Mouse (Mus musculus) midbrain, embryonic 14.5 days (tissue): ENCODE data around the gene Lrp5. TPM values are rescaled to one million over a fixed set of nuclear protein-coding genes. Genes with fewer than 3 reads are reported as not detected.
A peak's percentile ranks its signal among the peaks of the same experiment; 100 is the strongest.

Experiments
- ATAC-seq: fragments of 200-750 bp; cut with Nextera tagmentation; 2 replicates; pipeline ENCODE4 v1.8.0; 2017; ENCODE audit warnings: moderate number of reproducible peaks, moderate library complexity; ENCODE audit not compliant: low FRiP score, low TSS enrichment
- DNase-seq: peaks from one replicate; pipeline ENCODE4 v3.0.0-alpha.2; 2015
- H3K27ac ChIP-seq: fragments of 300-500 bp; sonication (generic); replicated peaks from 2 replicates; pipeline ENCODE4 v1.5.1; 2014; ENCODE audit warnings: mild to moderate bottlenecking, low read depth, low read length, moderate library complexity
- H3K27me3 ChIP-seq: fragments of 300-500 bp; sonication (generic); 2 replicates; pipeline ENCODE4 v1.6.1; 2014; ENCODE audit warnings: low read length, control low read depth, mixed read lengths; ENCODE audit not compliant: control insufficient read depth, insufficient read depth
- H3K36me3 ChIP-seq: fragments of 300-500 bp; sonication (generic); 2 replicates; pipeline ENCODE4 v1.6.1; 2014; ENCODE audit warnings: low read length, control low read depth; ENCODE audit not compliant: control insufficient read depth, insufficient read depth
- H3K4me1 ChIP-seq: fragments of 300-500 bp; sonication (generic); 2 replicates; pipeline ENCODE4 v1.6.1; 2014; ENCODE audit warnings: mild to moderate bottlenecking, antibody characterized with exemption, low read length, control low read depth; ENCODE audit not compliant: control insufficient read depth, insufficient read depth
- H3K4me2 ChIP-seq: fragments of 300-500 bp; sonication (generic); 2 replicates; pipeline ENCODE4 v1.6.1; 2014; ENCODE audit warnings: mild to moderate bottlenecking, low read length, moderate library complexity
- H3K4me3 ChIP-seq: fragments of 300-500 bp; sonication (generic); replicated peaks from 2 replicates; pipeline ENCODE4 v1.5.1; 2014; ENCODE audit warnings: low read depth, low read length
- H3K9ac ChIP-seq: fragments of 300-500 bp; sonication (generic); replicated peaks from 2 replicates; pipeline ENCODE4 v1.6.1; 2014; ENCODE audit warnings: mild to moderate bottlenecking, low read length, moderate library complexity
- H3K9me3 ChIP-seq: fragments of 300-500 bp; sonication (generic); 2 replicates; pipeline ENCODE4 v1.6.1; 2016; ENCODE audit warnings: low read length, control low read depth, mixed read lengths; ENCODE audit not compliant: control insufficient read depth
- WGBS: fragments of 180-500 bp; shearing (Covaris S2); extraction: QIAGEN DNeasy Blood & Tissue Kit; methylation state at CpG from one replicate; pipeline ENCODE4 v1.1.7; 2014; 5-methylcytosine and 5-hydroxymethylcytosine counted together
- polyA plus RNA-seq: library from polyadenylated mRNA; unstranded; fragments of >200 nt; fragmentation: Nextera tagmentation; extraction: Ambion mirVana; gene quantifications from 2 replicates; pipeline ENCODE4 v1.2.1, GENCODE M21; 2014

The Lrp5 gene
- polyA plus RNA-seq, 1 experiment from 2014 or later = 1.3 TPM

DNA sequence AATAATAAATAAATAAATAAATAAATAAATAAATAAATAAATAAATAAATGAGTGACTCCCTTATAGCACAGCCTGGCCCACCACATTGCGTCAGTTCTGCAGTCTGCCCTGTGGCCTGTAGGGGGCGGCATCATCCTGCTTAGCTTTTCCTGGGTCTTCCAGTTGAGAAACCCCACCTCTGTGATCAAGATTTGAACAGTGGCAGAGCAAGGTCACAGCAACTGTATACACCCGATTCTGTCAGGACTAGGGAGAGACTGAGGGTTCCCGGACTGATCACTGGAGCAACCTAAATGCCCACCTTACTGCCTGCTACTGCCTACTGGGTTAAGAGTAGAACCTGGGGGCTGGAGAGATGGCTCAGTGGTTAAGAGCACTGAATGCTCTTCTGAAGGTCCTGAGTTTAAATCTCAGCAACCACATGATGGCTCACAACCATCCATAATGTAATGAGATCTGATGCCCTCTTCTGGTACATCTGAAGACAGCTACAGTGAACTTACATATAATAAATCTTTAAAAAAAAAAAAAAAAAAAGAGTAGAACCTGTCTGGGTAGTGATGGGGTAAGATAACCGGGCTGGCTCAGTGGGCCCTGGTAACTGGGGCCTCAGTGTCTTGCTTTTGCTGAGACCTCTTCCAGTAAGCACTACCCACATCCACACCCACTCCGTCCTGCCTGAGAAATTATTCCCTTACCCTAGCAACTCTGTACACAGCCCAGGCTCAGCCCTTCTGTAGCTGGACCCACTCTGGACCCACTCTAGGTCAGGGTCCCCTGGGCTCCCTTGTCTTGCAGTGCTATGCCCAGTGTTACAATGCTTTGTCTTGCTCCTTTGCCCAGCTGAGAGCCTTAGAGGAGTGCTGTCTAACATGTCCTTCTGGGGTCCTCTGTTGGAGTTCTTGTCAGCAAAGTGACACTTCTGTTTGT lies 13.4 kb upstream of the Lrp5 start:
- H3K27ac ChIP-seq = no peak overlapping the region
- H3K4me3 ChIP-seq = no peak overlapping the region
- H3K9ac ChIP-seq = no peak overlapping the region
- 39% methylated on average over 6 of the region's 6 CpGs for WGBS
- no peaks in the 10 kb centered on the region for H3K9me3 ChIP-seq
- H3K36me3 ChIP-seq = no peaks in the 10 kb centered on the region
- ATAC-seq = no peak
- H3K4me2 ChIP-seq = no peak overlapping the region
- no peaks in the 10 kb centered on the region for H3K4me1 ChIP-seq
- H3K27me3 ChIP-seq = no peaks in the 10 kb centered on the region
- peak; percentile 81 for DNase-seq

DNA sequence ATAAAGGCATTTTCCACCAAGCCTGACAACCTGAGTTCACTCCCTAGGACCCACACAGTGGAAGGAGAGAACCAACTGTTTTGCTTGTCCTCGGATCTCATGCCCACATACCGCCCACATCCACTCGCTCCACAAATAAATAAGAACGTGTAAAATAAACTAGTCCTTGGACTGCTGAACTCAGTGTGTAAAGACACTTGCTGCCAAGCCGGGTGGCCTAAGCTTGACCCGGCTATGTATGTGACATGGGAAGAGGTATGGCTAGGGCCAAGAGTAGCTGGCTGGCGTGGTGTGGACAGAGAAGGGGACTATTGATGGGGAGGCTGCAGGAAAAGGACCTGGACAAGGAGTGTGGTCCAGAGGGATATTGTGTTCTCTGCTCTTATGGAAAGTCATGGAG lies 11.7 kb upstream of the Lrp5 start:
- H3K9me3 ChIP-seq = no peaks in the 10 kb centered on the region
- DNase-seq (no peak), ATAC-seq (no peak)
- no peak overlapping the region for H3K4me2 ChIP-seq
- WGBS = 86% methylated on average over 7 of the region's 7 CpGs
- no peak overlapping the region for H3K4me3 ChIP-seq
- no peaks in the 10 kb centered on the region for H3K27me3 ChIP-seq
- H3K9ac ChIP-seq = no peak overlapping the region
- H3K4me1 ChIP-seq = no peaks in the 10 kb centered on the region
- no peaks in the 10 kb centered on the region for H3K36me3 ChIP-seq
- no peak overlapping the region for H3K27ac ChIP-seq

DNA sequence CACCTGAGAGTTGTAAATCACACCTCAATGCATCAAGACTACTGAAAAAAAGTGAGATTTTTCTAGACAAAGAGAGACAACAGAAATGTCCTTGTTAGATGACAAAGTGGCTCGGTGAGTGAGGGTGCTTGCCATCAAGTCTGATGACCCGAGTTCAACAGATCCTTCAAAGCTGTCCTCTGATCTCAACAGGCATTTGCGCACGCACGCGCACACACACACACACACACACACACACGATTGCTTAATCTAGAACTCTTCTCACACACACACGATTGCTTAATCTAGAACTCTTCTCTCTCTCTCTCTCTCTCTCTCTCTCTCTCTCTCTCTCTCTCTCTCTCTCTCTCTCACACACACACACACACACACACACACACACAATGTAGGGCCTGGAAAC lies 9.6 kb upstream of the Lrp5 start:
- Histone ChIP-seq H3K27ac (no peak overlapping the region), H3K9ac (no peak overlapping the region), H3K4me3 (no peak overlapping the region), H3K4me2 (no peak overlapping the region), H3K27me3 (no peaks in the 10 kb centered on the region), H3K9me3 (no peaks in the 10 kb centered on the region), H3K4me1 (no peaks in the 10 kb centered on the region), H3K36me3 (no peaks in the 10 kb centered on the region)
- ATAC-seq (no peak), DNase-seq (no peak)
- WGBS = 93% methylated on average over 8 of the region's 8 CpGs

DNA sequence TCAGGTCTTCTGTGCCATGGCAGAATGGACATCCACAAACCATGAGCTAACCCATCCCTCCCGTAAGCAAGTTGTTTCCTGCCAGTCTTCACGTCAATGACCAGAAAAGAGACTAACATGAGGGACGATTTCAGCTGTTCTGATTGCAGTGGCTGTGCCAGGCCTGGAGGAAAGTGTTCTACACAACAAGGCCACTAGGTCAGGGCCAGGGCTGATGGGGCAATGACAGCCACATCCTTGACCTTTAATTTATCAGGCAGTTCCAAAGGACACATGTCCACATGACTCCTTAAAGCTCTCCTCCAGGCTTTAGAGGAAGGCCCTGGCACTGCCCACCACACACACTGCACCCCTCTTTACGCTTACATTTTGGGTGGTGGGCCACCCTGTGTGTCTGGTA lies 9.1 kb upstream of the Lrp5 start:
- Histone ChIP-seq H3K4me1 (no peaks in the 10 kb centered on the region), H3K27ac (no peak overlapping the region), H3K4me2 (no peak overlapping the region), H3K9me3 (no peaks in the 10 kb centered on the region), H3K4me3 (no peak overlapping the region), H3K27me3 (no peaks in the 10 kb centered on the region), H3K36me3 (no peaks in the 10 kb centered on the region), H3K9ac (no peak overlapping the region)
- WGBS = 87% methylated on average over 4 of the region's 4 CpGs
- DNase-seq (no peak), ATAC-seq (no peak)

DNA sequence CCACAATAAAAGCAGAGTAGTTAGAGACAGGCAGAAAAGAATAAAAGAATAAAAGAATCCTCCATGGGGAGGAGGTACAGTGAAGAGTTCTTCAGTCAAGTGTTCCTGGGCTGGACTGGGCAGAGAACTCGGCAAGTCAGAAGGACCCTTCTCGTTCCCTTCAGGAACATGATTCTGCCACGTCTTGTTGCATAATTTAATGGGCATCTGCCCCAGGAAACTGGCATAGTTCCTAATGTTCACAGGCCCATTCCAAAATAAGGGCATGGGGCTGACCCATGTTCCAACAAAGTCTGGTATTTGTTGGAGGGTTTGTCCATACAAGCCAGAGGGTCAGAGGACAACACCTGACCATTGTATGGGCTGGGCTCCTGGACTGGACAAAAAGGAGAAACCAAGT lies 8.6 kb upstream of the Lrp5 start:
- Histone ChIP-seq H3K9ac (no peak overlapping the region), H3K9me3 (no peaks in the 10 kb centered on the region), H3K4me2 (no peak overlapping the region), H3K4me1 (no peaks in the 10 kb centered on the region), H3K27ac (no peak overlapping the region), H3K27me3 (no peaks in the 10 kb centered on the region), H3K4me3 (no peak overlapping the region), H3K36me3 (no peaks in the 10 kb centered on the region)
- 86% methylated on average over 3 of the region's 3 CpGs for WGBS
- no peak for ATAC-seq
- DNase-seq = no peak

DNA sequence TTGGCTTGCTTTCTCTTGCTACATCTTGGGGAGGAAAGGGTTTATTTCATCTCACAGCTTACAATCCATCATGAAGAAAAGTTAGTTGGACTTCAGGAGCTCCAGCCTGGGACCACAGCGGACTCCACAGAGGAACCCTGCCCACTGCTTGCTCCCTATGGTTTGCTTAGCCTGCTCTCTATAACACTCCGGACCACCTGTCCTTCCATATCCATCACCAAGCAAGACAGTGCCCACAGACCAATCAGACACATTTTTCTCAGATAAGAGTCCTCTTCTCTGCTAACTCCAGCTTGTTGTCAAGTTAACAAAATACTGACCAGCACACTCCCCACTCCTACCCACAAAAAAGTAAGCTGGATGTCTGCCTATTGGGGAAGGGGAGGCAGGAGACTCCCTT lies 8.1 kb upstream of the Lrp5 start:
- WGBS = 79% methylated on average over 2 of the region's 2 CpGs
- H3K4me3 ChIP-seq = no peak overlapping the region
- ATAC-seq = no peak

DNA sequence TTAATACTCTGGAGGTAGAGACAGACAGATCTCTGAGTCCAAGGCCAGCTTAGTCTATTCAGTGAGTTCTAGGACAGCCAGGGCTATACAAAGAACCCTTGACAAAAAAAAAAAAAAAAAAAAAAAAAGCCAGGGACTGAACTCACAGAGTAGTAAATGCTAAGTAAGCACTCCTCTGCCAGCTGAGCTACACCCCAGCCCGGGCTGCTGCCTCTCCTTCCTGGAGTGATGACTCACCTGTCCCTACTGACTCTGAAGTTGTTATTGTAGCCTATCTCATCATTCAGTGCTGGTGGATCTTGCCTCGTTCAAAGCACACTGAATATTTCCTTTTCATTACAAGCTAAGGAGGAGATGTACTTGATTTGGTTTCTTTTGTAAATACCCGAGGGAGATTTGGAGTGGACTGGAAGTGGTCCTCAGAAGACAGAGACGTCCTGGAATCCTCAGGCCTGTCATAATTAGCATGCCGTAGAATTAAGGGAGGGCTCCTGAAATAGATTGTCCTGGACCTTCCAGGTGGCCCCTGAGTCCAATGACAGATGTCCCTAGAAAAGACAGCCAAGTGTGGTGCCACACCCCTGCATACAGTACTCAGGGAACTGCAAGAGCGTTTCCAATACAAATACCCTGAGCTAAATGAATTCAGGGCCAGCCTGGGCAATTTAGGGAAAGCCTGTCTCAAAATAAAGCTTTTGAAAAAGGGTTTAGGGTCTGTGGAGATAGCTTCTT lies 6.2 kb upstream of the Lrp5 start:
- H3K27ac ChIP-seq = no peak overlapping the region
- WGBS = 72% methylated on average over 6 of the region's 6 CpGs
- no peak overlapping the region for H3K9ac ChIP-seq
- H3K4me3 ChIP-seq = no peak overlapping the region
- H3K4me2 ChIP-seq = no peak overlapping the region
- H3K27me3 ChIP-seq = no peaks in the 10 kb centered on the region; the same call in 1 of the 2 replicates
- no peaks in the 10 kb centered on the region for H3K4me1 ChIP-seq
- DNase-seq = no peak
- ATAC-seq = no peak
- no peaks in the 10 kb centered on the region for H3K36me3 ChIP-seq
- H3K9me3 ChIP-seq = no peaks in the 10 kb centered on the region

More for the DNA sequence above, 8.1 kb upstream of the Lrp5 start:
- Histone ChIP-seq H3K9me3 (no peaks in the 10 kb centered on the region), H3K27me3 (no peaks in the 10 kb centered on the region), H3K4me2 (no peak overlapping the region), H3K36me3 (no peaks in the 10 kb centered on the region), H3K27ac (no peak overlapping the region), H3K4me1 (no peaks in the 10 kb centered on the region), H3K9ac (no peak overlapping the region)
- no peak for DNase-seq

DNA sequence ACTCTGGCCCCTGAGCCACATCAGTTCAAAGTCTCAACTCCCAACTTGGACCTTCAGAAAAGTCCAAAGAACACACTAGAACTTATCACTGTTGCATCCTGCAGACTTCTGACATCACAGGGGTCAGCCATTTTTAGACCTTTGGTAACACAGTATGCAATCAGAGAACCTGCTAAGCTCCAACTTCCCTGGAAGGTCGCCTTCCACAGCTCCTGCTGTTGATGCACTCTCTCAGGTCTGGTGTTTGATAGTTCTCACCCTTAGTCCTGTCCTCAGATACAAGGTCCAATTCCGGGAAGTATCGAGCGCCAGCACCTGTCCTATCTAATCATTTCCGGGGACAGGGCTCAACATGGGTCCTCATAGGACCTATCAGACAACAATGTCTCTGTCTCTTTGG lies 5.0 kb upstream of the Lrp5 start:
- ATAC-seq (no peak), DNase-seq (no peak)
- no peak overlapping the region for H3K4me2 ChIP-seq
- no peak overlapping the region for H3K9ac ChIP-seq
- H3K36me3 ChIP-seq = no peaks in the 10 kb centered on the region
- peaks cover 6% of the 10 kb centered on the region; the same call in 1 of the 2 replicates for H3K27me3 ChIP-seq
- H3K9me3 ChIP-seq = no peaks in the 10 kb centered on the region
- 95% methylated on average over 5 of the region's 5 CpGs for WGBS
- H3K4me3 ChIP-seq = no peak overlapping the region
- 0 out of 2 replicates have a peak, but pooled peaks cover 4% of the 10 kb centered on the region for H3K4me1 ChIP-seq
- no peak overlapping the region for H3K27ac ChIP-seq
